Mouse (Mus musculus) heart, postnatal 36 days (tissue): ENCODE measurements around the gene Pkp3. TPM values are rescaled to one million over a fixed set of nuclear protein-coding genes. Genes with fewer than 3 reads are reported as not detected.

Experiments used
- DNase-seq, 2 experiments: peaks; one replicate each; pipeline ENCODE4 v3.0.0; 2021 to 2022
- intact Hi-C: fragments of 180-260 bp; cut with DNase I; formaldehyde crosslinking; loops from one replicate; pipeline ENCODE4 v1.15.1; 2025
- total RNA-seq, 2 experiments: library from RNA; stranded (reverse); gene quantifications; 2 replicates each; pipeline ENCODE4 v1.2.3; 2021

The Pkp3 gene
- total RNA-seq, 2 experiments from 2014 or later, result not detected

DNA sequence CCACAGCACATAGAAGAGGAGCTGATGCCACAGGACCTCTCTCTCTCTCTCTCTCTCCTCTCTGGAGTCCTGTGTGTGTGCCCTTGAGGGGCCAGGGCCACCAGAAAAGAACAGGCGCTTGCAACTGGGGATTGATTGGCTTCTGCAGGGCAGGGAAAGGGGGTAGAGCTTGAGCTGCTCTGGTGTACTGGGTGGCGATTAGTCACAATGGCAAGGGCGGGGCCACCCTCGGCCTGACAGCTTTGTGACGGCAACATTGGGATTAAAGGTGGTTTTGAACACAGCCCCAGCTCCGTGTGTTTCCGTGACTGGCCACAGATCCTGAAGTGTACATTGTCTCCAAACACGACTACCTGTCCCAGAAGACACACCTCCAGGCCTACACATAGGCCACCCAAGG is 12.2 kb downstream of the Pkp3 start:
- DNase-seq, result no peak
- intact Hi-C loops, result loop anchor here (5.0 to 10.0 kb wide), 2 partner anchors 42 to 275 kb away; no protein-coding TSS in a partner anchor

DNA sequence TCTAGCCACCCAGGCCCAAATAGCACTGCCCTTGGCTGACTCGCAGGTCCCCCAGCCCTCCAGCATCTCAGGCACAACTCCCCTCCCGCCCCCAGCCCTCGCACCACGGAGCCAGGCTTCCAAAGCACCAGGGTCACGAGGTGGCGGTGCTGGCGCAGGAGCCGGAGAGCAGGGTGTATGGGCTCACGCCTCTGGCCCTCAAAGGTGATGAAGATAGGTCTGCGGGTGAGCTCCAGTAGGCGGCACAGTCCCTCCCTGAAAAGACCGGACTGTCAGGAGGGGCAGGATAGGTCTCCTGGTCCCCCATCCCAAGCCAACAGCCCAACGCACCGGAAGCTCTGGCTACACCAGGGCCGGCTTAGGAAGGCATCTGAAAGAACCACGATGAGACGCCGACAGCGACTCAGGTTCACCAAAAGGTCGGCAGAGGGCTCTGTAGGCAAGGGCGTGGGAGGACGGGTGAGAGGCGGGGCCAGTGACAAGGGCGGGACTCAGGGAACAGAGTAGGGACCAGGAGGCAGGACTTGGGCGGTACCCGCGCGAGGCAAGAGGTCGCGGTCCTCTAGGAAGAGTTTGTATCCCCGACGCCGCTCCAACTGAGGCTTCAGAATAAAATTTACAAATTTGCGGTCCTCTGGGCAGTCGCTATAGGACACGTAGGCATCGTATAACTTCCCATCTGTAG is 14.2 kb downstream of the Pkp3 start:
- intact Hi-C loops, result loop anchor here (1.0 to 10.0 kb wide), 3 partner anchors 40 to 273 kb away; no protein-coding TSS in a partner anchor

DNA sequence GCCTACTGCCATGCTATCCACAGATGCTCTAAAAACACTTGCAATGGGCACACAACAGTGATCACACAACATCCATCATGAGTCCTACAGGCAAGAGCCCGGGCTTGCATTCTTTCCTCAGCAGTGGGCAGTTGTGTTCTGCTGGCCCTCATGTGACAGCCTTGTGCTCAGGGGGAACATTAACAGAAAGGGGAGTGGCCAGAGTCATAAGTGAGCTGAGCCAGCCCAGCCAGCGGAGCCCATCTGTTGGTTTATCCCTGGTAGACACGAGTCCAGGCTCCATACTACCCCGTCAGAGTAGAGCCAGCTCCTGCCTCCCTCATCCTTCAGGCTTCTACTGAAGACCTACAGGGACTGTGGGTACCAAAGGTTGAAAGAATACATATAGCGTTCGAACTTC is 15.9 kb downstream of the Pkp3 start:
- DNase-seq, result no peak
- intact Hi-C loops, result loop anchor here (5.0 to 10.0 kb wide), 2 partner anchors 38 to 271 kb away; no protein-coding TSS in a partner anchor

More for the DNA sequence above, 14.2 kb downstream of the Pkp3 start:
- peak; percentile 77 to 84 for DNase-seq

DNA sequence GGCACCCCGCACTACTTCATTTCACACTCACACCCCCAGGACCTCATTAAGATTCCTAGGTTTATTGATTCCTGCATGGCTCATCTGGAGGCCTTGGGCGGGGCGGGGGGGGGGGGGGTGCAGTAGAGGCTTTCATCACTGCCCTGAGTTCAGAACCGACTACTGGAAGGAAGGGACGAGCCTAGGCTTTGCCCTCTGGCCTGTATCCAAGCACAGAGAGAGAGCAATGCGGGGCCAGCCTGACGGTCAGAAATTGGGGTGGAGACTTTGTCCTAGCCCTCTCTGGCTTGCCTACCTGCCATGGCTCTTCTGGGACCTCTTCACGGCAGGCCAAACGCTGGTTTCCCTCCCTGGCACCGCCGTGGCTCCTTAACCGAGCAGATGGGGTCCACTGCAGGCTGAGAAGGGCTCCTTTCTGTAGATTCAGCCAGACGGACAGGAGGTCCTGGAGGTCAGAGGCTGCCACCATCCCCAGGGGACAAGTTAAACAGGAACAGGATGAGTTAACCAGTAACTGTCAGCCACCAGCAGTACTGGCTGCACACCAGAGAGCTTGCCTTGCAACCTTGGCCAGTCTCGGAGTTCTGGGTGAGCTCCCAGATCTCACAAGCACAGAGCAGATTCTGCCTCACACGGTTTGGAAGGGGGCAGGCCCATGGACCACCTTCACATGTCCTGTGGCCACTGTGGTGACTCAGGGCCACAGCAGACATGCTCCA is 16.6 kb downstream of the Pkp3 start:
- intact Hi-C loops, result loop anchor here (5.0 to 10.0 kb wide), 2 partner anchors 38 to 270 kb away; no protein-coding TSS in a partner anchor

DNA sequence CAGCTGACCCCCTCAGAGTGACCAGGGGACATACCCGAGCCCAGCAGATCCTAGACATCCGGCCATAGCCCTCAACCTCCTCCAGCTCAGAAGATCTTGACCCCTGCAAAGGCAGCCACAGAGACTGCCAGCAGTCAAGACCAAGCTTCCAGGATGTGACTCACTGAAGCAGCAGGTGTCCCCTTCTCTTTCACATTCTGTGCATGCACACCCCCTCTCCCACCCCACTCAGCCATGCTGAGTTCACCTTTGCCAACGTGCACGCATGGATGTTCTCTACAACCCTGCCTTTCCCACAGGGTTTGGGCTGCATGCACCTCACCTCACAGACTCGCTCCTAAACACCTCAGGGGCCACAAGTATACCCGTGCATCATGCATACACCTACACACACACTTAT is 18.0 kb downstream of the Pkp3 start:
- intact Hi-C loops, result loop anchor here (10.0 kb wide), 1 partner anchor 269 kb away; no protein-coding TSS in a partner anchor

More for the DNA sequence above, 16.6 kb downstream of the Pkp3 start:
- DNase-seq, result no peak

DNA sequence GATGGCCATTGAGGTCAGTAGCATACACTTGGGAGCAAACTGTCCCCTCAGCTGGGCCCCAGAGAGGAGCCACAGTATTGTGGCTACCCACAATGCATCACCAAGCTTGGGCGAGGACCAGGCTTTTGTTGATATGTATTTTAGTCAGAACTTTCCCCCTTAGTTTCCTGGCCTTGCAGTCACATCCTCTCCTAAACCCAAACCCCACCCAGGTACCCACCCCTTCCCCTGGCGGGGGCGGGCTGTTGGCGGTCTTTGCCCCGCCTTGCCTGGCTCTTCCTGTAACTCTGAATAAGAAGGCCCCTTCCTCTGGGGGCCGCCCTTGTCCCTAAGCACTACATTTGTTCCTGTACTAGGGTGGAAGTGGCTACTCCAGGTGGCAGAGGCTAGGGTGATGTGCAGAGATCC is 18.6 kb downstream of the Pkp3 start:
- intact Hi-C loops, result loop anchor here (10.0 kb wide), 1 partner anchor 268 kb away; no protein-coding TSS in a partner anchor

More for the DNA sequence above, 18.0 kb downstream of the Pkp3 start:
- no peak for DNase-seq

DNA sequence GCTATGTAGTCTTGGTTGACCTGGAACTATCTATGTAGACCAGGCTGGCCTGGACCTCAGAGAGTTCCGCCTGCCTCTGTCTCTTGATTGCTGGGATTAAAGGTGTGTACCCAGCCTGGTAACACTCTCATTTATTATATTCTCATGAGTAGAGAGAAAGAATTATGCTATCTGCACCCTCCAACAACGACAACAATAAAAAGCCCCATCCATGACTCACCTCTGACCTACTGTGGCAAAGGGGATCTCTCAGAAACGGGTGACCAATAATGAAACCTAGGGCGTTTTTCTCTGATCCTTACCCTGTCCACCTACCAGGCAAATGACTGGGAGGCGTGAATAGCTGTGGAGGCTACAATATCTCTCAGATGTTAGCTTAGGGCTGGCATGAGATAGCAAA is 19.2 kb downstream of the Pkp3 start:
- intact Hi-C loops, result loop anchor here (10.0 kb wide), 1 partner anchor 268 kb away; no protein-coding TSS in a partner anchor
- DNase-seq, result no peak

More for the DNA sequence above, 18.6 kb downstream of the Pkp3 start:
- peak; percentile 63 to 68 for DNase-seq

DNA sequence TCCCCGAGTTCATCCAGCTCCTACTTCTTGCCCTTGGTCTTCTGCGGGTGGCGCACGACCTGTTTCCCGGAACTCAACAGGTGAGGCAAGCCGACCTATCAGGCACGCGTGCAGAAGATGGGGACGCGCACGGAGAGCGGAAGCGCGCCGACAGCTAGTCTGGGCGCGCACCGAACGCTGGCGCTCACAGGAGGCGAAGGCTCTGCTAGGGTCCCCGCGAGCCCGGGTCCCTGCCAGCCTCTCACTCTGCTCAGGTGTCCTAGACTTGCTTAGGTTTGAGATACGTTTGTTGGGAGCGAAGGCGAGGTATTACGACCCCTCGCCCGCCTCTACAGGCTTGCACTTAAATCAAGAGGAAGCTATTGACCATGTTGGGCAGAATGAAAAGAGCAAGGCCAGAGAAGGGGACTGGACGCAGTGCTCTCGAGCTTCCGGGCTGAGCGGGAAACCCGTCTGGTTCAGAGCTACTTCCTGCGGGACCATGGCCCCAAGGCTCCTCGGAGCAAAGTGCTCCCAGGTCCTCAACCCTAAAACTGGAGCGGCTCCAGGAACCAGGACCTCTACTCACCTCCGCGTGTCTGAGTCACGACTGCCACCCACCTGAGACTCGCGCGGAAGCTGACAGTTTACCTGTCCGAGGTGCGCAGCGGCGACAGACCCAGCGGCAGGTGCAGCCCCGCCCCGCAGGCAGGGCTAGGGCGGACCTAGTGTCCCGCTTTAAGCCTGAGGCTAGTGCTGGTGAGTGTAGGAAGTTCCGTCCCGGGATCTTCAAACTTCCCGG is 22.1 kb downstream of the Pkp3 start, which contains the start of gene Sigirr:
Sigirr (minus strand) TSS at position 662 of the 781 bp plus-strand sequence.
- peak; percentile 31 for DNase-seq
- intact Hi-C loops, result loop anchor here (2.0 to 10.0 kb wide), 2 partner anchors 21 to 265 kb away; no protein-coding TSS in a partner anchor

DNA sequence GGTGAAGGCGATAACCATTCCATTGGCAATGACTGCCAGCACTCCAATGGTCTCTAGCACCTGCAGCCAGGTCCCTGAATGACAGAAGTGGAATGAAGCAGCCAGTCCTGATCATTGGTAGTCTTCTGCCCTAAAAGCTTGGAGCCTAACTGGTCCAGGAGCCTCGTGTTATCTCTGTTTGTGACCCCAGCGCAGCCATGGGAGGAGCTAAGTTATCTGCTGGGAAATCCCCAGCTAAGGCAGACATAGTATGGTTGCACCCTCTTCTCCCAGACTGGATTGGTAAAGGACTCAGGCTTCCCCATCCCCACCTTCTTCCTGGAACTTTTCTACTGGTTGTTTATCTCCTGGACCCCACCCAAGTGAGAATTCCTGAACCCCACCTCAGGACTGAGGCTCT is 25.1 kb downstream of the Pkp3 start:
- no peak for DNase-seq

DNA sequence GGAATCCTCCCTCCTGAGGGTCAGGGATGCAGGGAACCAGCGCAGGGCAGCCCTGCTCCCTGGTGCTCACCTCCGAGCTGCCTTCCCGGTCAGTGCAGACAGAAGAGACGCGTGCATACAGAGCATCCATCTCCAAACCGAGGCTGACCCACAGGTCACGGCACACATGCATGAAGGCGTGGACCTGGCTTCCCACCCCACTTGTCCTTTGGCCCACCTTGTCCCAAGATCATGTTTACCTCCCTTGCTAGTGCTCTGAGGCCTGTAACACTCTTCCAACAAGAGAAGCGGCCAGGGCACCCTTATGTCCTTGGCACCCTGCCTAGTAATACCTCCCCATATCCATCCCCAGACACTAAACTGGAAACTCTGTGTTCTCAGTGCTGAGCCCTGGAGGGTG is 37.9 kb downstream of the Pkp3 start:
- no peak for DNase-seq
- intact Hi-C loops, result no loop called here

More for the DNA sequence above, 25.1 kb downstream of the Pkp3 start:
- intact Hi-C loops, result no loop called here

DNA sequence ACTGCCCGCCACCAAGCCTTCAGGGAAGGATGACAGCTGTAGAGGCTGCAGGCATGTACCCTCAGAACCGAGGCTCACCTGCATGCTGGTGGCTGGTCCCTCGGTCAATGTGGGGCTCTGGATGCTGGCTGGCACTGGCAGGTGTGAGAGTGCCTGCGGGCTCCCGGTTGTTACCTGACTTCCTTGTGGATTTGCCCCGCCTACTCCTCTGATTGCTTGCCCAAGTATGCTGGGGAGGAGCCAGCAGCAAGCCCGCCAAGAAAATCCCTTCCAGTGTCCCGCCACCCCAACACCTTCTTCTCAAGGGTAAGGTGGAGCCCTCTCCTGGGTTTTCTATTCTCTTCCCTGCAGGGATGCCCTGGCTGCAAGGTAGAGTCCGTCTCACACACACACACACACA is 39.6 kb downstream of the Pkp3 start, which contains the start of gene Ano9:
Ano9 (minus strand) TSS at position 171 of the 400 bp plus-strand sequence.
- intact Hi-C loops, result no loop called here
- DNase-seq, result no peak

DNA sequence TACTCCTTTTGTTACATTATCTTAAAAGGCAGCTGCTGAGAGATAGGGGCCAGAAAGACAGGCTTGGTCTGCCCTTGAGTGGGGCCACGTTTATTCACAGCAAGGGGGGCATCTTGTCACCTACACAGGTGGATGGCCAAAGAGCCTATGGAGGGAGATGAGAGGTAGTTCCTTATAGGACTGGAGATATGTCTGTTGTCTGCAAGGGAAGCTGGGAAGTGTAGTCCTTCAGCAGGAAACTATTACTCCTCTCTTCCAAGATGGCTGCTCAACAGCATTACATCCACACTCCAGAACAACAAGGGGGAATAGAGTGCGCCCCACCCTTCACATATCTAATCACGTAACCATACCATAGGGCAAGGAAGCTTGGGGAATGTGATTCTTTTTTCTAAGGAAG is 41.5 kb downstream of the Pkp3 start:
- no peak for DNase-seq
- intact Hi-C loops, result no loop called here

DNA sequence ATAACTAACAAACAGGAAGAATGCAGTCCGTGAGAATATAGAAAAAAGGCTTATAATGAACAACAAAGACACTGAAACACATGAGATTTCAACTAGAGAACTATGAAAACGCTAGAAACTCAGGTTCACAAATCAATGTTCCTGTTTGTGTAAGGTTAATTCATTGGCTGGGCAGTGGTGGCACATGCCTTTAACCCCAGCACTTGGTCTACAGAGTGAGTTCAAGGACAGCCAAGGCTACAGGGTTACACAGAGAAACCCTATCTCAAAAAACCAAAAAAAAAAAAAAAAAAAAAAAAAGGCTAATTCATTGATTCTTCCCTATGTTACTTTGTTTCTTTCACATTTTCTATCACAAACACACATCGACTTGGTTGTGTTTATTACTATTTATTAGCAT is 42.6 kb downstream of the Pkp3 start:
- DNase-seq, result no peak
- intact Hi-C loops, result loop anchor here (2.0 kb wide), 1 partner anchor 20 kb away; the partner anchor contains the start of gene Sigirr

DNA sequence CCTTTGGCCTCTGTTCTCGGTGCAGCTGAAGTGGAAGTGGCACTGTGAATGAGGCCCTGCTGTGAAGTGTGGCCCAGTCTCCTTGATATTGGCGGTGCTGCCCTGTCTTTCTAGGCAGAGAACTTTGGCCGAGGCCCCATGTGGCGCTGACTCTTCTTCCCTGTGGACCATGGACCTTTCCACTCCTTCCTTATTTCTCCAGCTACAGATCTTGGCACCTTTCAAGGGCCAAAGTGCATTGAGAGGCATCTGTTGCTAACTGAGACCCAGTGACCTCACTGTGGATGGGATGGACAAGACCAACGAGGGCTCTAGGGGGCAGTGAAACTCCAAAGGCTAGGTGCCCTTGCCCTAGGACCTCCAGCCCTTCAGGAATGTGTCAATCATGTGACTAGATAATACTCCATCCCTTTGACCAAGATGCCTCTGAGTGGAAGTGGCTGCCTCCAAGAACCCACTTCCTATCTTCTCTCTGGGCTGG is 43.1 kb downstream of the Pkp3 start:
- no peak for DNase-seq
- intact Hi-C loops, result loop anchor here (2.0 kb wide), 1 partner anchor 20 kb away; the partner anchor contains the start of gene Sigirr

DNA sequence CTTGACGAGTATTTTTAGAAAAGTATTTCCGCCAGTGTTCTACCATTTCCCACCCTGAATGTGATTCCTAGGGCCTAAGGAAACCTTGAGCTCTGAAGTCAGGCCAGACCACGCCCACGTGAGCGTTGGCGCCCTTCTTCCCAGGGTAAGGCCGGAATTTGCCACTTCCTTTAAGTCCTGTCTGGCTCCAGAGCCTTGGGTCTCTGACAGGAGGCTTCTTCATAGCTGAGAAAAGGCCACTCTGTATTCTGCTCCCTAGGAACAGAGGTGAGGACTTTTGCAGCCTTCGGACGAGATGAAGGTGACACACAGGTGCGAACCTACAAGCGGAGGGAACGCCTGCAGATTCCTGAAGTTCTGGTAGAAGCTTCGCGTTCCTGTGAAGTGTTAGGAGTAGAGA is 44.2 kb downstream of the Pkp3 start, which contains the start of gene Ptdss2:
Ptdss2 (plus strand) TSS at position 138 of the 400 bp plus-strand sequence.
- intact Hi-C loops, result no loop called here
- peak; percentile 36 to 52 for DNase-seq

DNA sequence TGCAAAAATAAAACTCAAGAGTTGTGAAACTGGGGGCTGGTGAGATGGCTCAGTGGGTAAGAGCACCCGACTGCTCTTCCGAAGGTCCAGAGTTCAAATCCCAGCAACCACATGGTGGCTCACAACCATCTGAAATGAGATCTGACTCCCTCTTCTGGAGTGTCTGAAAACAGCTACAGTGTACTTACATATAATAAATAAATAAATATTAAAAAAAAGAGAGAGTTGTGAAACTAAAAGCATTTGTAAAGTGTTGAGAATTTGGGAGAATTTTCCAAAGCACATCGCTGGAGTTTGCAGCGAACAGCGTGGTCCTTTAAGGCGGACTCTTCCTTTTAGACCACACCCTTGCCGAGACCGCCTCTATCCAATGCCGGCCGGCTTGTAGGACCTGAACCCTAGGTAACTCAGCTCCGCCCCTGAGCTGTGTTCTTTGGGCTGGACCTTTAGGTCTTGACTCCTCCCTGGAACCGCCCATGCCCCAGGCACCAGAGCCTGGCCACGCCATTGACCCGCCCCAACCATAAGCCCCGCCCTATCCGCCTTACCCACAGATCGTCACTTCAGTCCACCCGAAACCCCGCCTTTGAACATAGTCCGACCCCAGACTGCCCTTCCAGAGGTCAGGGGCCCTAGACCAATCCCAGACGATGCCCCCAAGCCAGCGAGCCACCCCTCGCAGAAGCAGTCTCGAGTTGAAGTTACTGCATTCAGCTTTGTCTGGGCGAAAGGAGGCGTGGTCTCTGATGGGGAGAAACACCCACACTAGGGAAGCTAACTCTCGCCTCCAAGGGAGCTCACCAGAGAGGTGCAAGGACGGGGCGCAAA is 44.9 kb downstream of the Pkp3 start:
- DNase-seq, result peak; percentile 92 to 93
- intact Hi-C loops, result no loop called here

DNA sequence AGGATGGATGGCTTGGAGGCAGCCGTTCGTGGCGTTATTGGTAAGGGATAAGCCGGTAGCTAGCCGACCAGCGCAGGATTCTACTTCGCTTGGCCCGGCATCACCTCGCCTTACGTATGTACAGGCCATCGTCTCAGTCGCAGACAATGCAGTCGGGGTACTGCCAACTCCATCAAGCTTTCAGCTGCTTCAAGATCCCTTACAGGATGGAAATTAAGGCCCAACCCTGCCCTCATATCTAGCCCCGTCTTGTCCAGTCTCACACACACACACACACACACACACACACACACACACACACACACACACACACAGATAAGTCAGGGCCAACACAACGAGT is 45.5 kb downstream of the Pkp3 start:
- DNase-seq, result no peak
- intact Hi-C loops, result no loop called here

DNA sequence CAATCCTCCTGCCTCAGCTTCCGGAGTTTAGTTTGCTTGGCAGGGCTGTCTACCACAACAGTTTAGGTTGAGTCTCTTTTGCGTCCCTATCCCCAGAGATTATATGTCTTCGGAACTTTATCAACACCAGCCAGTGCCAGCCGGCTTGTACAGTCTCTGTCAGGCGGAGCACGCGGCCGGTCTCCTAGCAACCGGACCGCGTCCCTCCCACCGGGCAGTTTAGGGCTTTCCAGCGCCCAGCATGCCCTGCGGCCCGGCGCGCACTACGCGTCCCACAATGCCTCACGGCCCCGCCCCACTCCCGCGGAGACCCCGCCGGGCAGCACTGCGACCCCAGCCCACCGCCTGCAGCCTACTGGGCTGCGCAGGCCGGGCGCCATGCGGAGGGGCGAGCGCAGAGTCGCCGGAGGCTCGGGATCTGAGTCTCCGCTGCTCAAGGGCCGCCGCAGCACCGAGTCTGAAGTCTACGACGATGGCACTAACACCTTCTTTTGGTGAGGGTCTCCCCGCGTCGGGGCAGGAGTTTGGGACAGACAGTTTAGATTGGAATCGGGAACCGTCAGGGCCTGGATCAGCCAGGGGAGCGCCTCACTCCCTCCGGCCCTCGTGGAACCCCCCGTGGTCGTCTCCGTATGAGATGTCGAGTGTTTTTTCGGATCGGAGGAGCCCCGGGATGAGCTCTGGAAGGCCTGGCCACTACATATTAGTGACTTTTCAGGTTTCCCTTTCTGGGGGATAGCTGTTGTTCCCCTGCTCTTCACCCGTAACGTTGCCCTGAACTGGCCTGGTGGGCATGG is 53.2 kb downstream of the Pkp3 start:
- intact Hi-C loops, result loop anchor here (5.0 kb wide), 1 partner anchor 39 kb away; no protein-coding TSS in a partner anchor

More for the DNA sequence above, 53.2 kb downstream of the Pkp3 start:
- peak; percentile 86 for DNase-seq
